Mouse (Mus musculus) hindbrain, embryonic 13.5 days (tissue): ENCODE results near the gene 3830406C13Rik. TPM values are rescaled to one million over a fixed set of nuclear protein-coding genes. Genes with fewer than 3 reads are reported as not detected.

Experiments
- ATAC-seq: fragments of 200-750 bp; cut with Nextera tagmentation; 2 replicates; pipeline ENCODE4 v1.8.0; 2017; ENCODE audit warnings: moderate TSS enrichment; ENCODE audit not compliant: low FRiP score
- H3K27ac ChIP-seq: fragments of 300-500 bp; sonication (generic); 2 replicates; pipeline ENCODE4 v1.5.1; 2015; ENCODE audit warnings: inconsistent platforms, mild to moderate bottlenecking, moderate library complexity
- H3K27me3 ChIP-seq: fragments of 300-500 bp; sonication (generic); 2 replicates; pipeline ENCODE4 v1.6.1; 2015; ENCODE audit warnings: mild to moderate bottlenecking, inconsistent platforms
- H3K36me3 ChIP-seq: fragments of 300-500 bp; sonication (generic); 2 replicates; pipeline ENCODE4 v1.6.1; 2015; ENCODE audit warnings: mild to moderate bottlenecking, inconsistent platforms
- H3K4me1 ChIP-seq: fragments of 300-500 bp; sonication (generic); replicated peaks from 2 replicates; pipeline ENCODE4 v1.6.1; 2015; ENCODE audit warnings: inconsistent platforms
- H3K4me2 ChIP-seq: fragments of 300-500 bp; sonication (generic); 2 replicates; pipeline ENCODE4 v1.6.1; 2015; ENCODE audit warnings: inconsistent platforms, mild to moderate bottlenecking, moderate library complexity
- H3K4me3 ChIP-seq: fragments of 300-500 bp; sonication (generic); 2 replicates; pipeline ENCODE4 v1.5.1; 2015; ENCODE audit warnings: mild to moderate bottlenecking, inconsistent platforms
- H3K9ac ChIP-seq: fragments of 300-500 bp; sonication (generic); 2 replicates; pipeline ENCODE4 v1.6.1; 2015; ENCODE audit warnings: mild to moderate bottlenecking, inconsistent platforms
- H3K9me3 ChIP-seq: fragments of 300-500 bp; sonication (generic); 2 replicates; pipeline ENCODE4 v1.6.1; 2016; ENCODE audit warnings: inconsistent platforms
- WGBS: fragments of 180-500 bp; shearing (Covaris S2); methylation state at CpG from one replicate; pipeline ENCODE4 v1.1.7; 2015; 5-methylcytosine and 5-hydroxymethylcytosine counted together
- polyA plus RNA-seq: library from polyadenylated mRNA; unstranded; fragments of >200 nt; fragmentation: Nextera tagmentation; extraction: Ambion mirVana; gene quantifications from 2 replicates; pipeline ENCODE4 v1.2.1, GENCODE M21; 2015

3830406C13Rik gene
- polyA plus RNA-seq, 1 experiment from 2014 or later = 34.8 TPM

GRCm38 (mm10) chr14:12345241-12345921, 61.4 kb downstream of the 3830406C13Rik start:
- Histone ChIP-seq H3K4me1 (peaks cover 22% of the 10 kb centered on the region), H3K27ac (no peak overlapping the region), H3K9me3 (no peaks in the 10 kb centered on the region), H3K27me3 (peaks cover 100% of the 10 kb centered on the region), H3K4me3 (no peak overlapping the region), H3K9ac (no peak overlapping the region), H3K36me3 (no peaks in the 10 kb centered on the region), H3K4me2 (peak overlapping the region; percentile 8; the same call in 1 of the 2 replicates)
- no peak for ATAC-seq
- WGBS = under 1% methylated on average over 40 of the region's 40 CpGs

GRCm38 (mm10) chr14:12346011-12346864, 62.3 kb downstream of the 3830406C13Rik start:
- WGBS = under 1% methylated on average over 50 of the region's 50 CpGs
- no peak overlapping the region for H3K9ac ChIP-seq
- H3K4me3 ChIP-seq = peak overlapping the region; percentile 4; the same call in 1 of the 2 replicates
- no peaks in the 10 kb centered on the region for H3K9me3 ChIP-seq
- no peak for ATAC-seq
- 0 out of 2 replicates have a peak overlapping the region, but pooled peaks have one; percentile 8 for H3K4me2 ChIP-seq
- no peak overlapping the region for H3K27ac ChIP-seq
- peaks cover 100% of the 10 kb centered on the region for H3K27me3 ChIP-seq
- H3K4me1 ChIP-seq = peaks cover 22% of the 10 kb centered on the region
- no peaks in the 10 kb centered on the region for H3K36me3 ChIP-seq

- Histone ChIP-seq H3K9me3 (no peaks in the 10 kb centered on the region), H3K4me1 (peaks cover 20% of the 10 kb centered on the region), H3K36me3 (no peaks in the 10 kb centered on the region), H3K4me2 (no peak overlapping the region), H3K27ac (no peak overlapping the region), H3K9ac (no peak overlapping the region), H3K27me3 (peaks cover 100% of the 10 kb centered on the region), H3K4me3 (no peak overlapping the region)
- no peak for ATAC-seq
- WGBS = under 1% methylated on average over 26 of the region's 26 CpGs
Measured at GRCm38 (mm10) chr14:12346865-12347600, 63.1 kb downstream of the 3830406C13Rik start.

- ATAC-seq = no peak
- Histone ChIP-seq H3K36me3 (no peaks in the 10 kb centered on the region), H3K4me2 (no peak within 1 kb of the TSS), H3K4me1 (peaks cover 20% of the 10 kb centered on the region), H3K4me3 (no peak within 1 kb of the TSS), H3K9me3 (no peaks in the 10 kb centered on the region), H3K27ac (no peak within 1 kb of the TSS), H3K27me3 (peaks cover 99% of the 10 kb centered on the region), H3K9ac (no peak within 1 kb of the TSS)
- 10% methylated on average over 2 of the region's 2 CpGs for WGBS
Measured at GRCm38 (mm10) chr14:12348089-12348488, 64.1 kb downstream of the 3830406C13Rik start, which contains the start of gene Fezf2. TSS of gene Fezf2 (minus strand) at chr14:12348189.

GRCm38 (mm10) chr14:12349334-12350090, 65.5 kb downstream of the 3830406C13Rik start:
- Histone ChIP-seq H3K9me3 (no peaks in the 10 kb centered on the region), H3K27ac (no peak overlapping the region), H3K27me3 (peaks cover 99% of the 10 kb centered on the region), H3K9ac (no peak overlapping the region), H3K36me3 (no peaks in the 10 kb centered on the region), H3K4me3 (no peak overlapping the region), H3K4me1 (peaks cover 18% of the 10 kb centered on the region), H3K4me2 (no peak overlapping the region)
- no peak for ATAC-seq
- 2% methylated on average over 15 of the region's 15 CpGs for WGBS

GRCm38 (mm10) chr14:12350271-12350916, 66.4 kb downstream of the 3830406C13Rik start:
- no peak overlapping the region for H3K9ac ChIP-seq
- 4% methylated on average over 16 of the region's 16 CpGs for WGBS
- H3K36me3 ChIP-seq = no peaks in the 10 kb centered on the region
- no peak overlapping the region for H3K4me3 ChIP-seq
- H3K4me2 ChIP-seq = no peak overlapping the region
- H3K4me1 ChIP-seq = peaks cover 9% of the 10 kb centered on the region
- H3K27me3 ChIP-seq = peaks cover 98% of the 10 kb centered on the region
- no peak overlapping the region for H3K27ac ChIP-seq
- H3K9me3 ChIP-seq = no peaks in the 10 kb centered on the region
- no peak for ATAC-seq

Other genes with a start within 250 kb of the 3830406C13Rik start
- 0.10 TPM in 1 of 2 replicates, not detected in the other for gene Gm49355, start 197 bp upstream of the 3830406C13Rik start, polyA plus RNA-seq
- 0.10 and 0.74 TPM in 2 replicates for gene Fezf2, start 64.0 kb downstream of the 3830406C13Rik start, polyA plus RNA-seq